Mouse (Mus musculus) cerebellum, adult 9-11 months (tissue): ENCODE results near the gene Cyb5r4.
"Not testable (repeated sequence)": the region's sequence is repeated elsewhere in the genome, so short reads cannot be mapped to it uniquely, and the experiment has no call there.

Experiments
- DNase-seq: peaks from one replicate; pipeline ENCODE4 v3.0.0; 2022

The Cyb5r4 gene

GRCm38 (mm10) chr9:87027423-87028084 lies 5.7 kb downstream of the Cyb5r4 start:
- no peak for DNase-seq

- no peak for DNase-seq
These were observed 10.4 kb downstream of the Cyb5r4 start for GRCm38 (mm10) chr9:87032196-87032595.

GRCm38 (mm10) chr9:87034831-87035580 lies 13.2 kb downstream of the Cyb5r4 start:
- DNase-seq: no peak

GRCm38 (mm10) chr9:87049425-87049824 lies 27.6 kb downstream of the Cyb5r4 start:
- DNase-seq: no peak

- no peak for DNase-seq
These were observed 33.9 kb downstream of the Cyb5r4 start for GRCm38 (mm10) chr9:87055547-87056235.

GRCm38 (mm10) chr9:87062337-87062736 lies 40.5 kb downstream of the Cyb5r4 start:
- DNase-seq: no peak

GRCm38 (mm10) chr9:87068160-87068559 lies 46.3 kb downstream of the Cyb5r4 start:
- no peak for DNase-seq

GRCm38 (mm10) chr9:87071566-87071965 lies 49.8 kb downstream of the Cyb5r4 start:
- DNase-seq: not testable (repeated sequence)

- no peak for DNase-seq
These were observed 56.1 kb downstream of the Cyb5r4 start for GRCm38 (mm10) chr9:87077919-87078318.

GRCm38 (mm10) chr9:87079511-87079910 lies 57.7 kb downstream of the Cyb5r4 start:
- no peak for DNase-seq

- DNase-seq: peak; percentile 79
These were observed 65.2 kb downstream of the Cyb5r4 start for GRCm38 (mm10) chr9:87086991-87087390.

- DNase-seq: no peak
These were observed 76.2 kb downstream of the Cyb5r4 start for GRCm38 (mm10) chr9:87097989-87098388.

- DNase-seq: no peak
These were observed 93.2 kb downstream of the Cyb5r4 start for GRCm38 (mm10) chr9:87115019-87115418.

GRCm38 (mm10) chr9:87115456-87115931 lies 93.7 kb downstream of the Cyb5r4 start:
- no peak for DNase-seq

- DNase-seq: no peak
These were observed 94.2 kb downstream of the Cyb5r4 start for GRCm38 (mm10) chr9:87115978-87116377.

GRCm38 (mm10) chr9:87118996-87119395 lies 97.2 kb downstream of the Cyb5r4 start:
- DNase-seq: no peak

- no peak for DNase-seq
These were observed 100.2 kb downstream of the Cyb5r4 start for GRCm38 (mm10) chr9:87121956-87122493.

GRCm38 (mm10) chr9:87127046-87127445 lies 105.2 kb downstream of the Cyb5r4 start:
- DNase-seq: not testable (repeated sequence)
